Mouse (Mus musculus): Measurements from ENCODE around the gene Scfd1. TPM values are rescaled to one million over a fixed set of nuclear protein-coding genes. Genes with fewer than 3 reads are reported as not detected.
A peak's percentile ranks its signal among the peaks of the same experiment; 100 is the strongest.

The Scfd1 gene
- 64.1 and 68.2 TPM in 2 replicates for polyA plus RNA-seq (2016; fragmentation: Nextera tagmentation; extraction: Ambion mirVana)

DNA sequence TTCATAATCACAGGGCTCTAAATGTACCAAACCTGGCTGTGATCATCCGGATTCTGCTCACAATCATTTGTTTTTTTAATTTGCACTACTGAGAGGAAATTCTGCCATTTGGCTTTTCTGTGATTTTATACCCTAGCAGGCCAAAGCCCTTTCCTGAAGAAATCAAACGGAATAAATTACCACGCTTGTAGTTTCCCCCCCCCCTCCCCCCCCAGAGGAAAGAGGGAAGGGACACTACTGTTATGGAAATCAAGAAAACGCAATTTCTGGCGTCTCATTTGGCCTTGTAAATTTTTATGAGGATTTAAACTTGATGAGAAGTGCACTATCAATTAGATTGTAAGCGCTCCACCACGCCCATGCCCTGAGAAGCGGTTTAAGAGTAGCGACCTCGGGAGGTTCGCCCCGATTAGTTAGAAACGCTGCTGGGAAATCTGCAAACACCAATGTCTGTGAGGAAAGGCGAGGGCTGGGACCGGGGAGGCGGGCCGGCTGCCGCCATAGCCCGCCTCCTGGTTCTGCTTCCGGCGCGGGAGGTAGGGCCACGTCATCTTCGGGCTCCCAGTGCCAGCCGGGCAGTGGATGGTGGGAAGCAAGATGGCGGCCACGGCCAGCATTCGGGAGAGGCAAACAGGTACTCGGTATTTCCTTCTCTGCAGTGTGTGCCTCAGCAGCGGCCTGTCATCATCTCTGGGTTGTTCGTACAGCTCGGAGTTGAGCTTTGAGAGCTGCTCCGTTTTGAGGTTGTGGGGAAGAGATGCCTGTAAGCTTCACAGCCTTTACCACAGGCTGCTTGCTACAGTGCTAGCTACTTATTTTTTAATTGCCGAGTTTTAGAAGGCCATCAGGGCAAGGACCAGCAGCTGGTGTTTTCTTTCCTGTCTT is at the start of gene Scfd1:
Scfd1 (plus strand) TSS at position 508 of the 885 bp plus-strand sequence.
- H3K9ac ChIP-seq = peak within 1 kb of the TSS; percentile 68
- H3K4me2 ChIP-seq = peak within 1 kb of the TSS; percentile 59
- WGBS = 2% methylated on average over 34 of the region's 34 CpGs
- H3K27me3 ChIP-seq = no peaks in the 10 kb centered on the region
- ATAC-seq (ENCODE audit: low FRiP score) = peak; percentile 100
- H3K9me3 ChIP-seq = no peaks in the 10 kb centered on the region
- peak within 1 kb of the TSS; percentile 68 for H3K4me3 ChIP-seq (replicated peaks)
- no peaks in the 10 kb centered on the region; the same call in 1 of the 2 replicates for H3K4me1 ChIP-seq
- peak within 1 kb of the TSS; percentile 86 for H3K27ac ChIP-seq
- H3K36me3 ChIP-seq (replicated peaks) = peaks cover 22% of the 10 kb centered on the region

DNA sequence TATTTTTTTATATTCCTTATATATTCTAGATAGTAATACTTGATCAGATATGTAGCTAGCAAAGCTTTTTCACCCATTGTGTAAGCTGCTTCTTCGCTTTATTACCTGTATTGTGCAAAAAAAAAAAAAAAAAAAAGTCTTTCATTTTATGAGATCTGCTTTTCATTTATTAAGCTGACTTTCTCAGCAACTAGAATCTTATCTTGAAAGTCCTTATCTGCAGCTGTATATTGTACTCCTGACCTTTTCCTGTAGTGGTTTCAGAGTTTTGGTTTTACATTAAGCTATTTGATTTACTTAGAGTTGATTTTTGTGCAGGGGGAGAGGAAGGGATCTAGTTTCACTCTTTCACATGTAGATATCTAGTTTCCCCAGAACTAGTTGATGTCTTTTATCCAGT is 40.3 kb upstream of the Scfd1 start:
- Histone ChIP-seq H3K36me3 (replicated peaks) (no peaks in the 10 kb centered on the region), H3K4me1 (no peaks in the 10 kb centered on the region), H3K9ac (no peak overlapping the region), H3K4me2 (no peak overlapping the region), H3K9me3 (no peaks in the 10 kb centered on the region), H3K4me3 (replicated peaks) (no peak overlapping the region), H3K27ac (no peak overlapping the region), H3K27me3 (no peaks in the 10 kb centered on the region)
- WGBS = 86% methylated on average over 1 of the region's 1 CpGs
- no peak for ATAC-seq (ENCODE audit: low FRiP score)

DNA sequence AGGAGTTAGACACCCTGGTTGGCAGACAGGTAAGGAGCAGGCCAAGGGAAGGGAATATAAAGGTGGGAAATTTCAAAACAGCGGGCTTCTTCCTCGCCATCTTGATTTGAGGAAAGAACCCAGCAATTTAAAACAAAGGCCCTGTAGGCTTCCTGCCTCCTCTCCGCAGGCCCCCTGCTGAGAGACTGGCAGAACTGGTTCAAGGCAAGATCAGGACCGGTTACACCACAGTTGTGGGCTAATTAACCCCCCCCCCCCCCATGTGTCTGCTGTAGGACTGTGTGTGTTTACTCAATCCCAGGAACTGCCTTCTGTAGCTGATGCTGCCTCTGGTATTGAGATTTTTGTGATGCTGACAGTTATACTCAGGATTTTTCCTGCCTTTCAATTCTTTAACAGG is 31.2 kb upstream of the Scfd1 start:
- H3K9me3 ChIP-seq = no peaks in the 10 kb centered on the region
- H3K27me3 ChIP-seq = no peaks in the 10 kb centered on the region
- no peak overlapping the region for H3K4me3 ChIP-seq (replicated peaks)
- H3K27ac ChIP-seq = no peak overlapping the region
- peaks cover 21% of the 10 kb centered on the region for H3K4me1 ChIP-seq
- no peaks in the 10 kb centered on the region for H3K36me3 ChIP-seq (replicated peaks)
- WGBS = 30% methylated on average over 4 of the region's 4 CpGs
- H3K9ac ChIP-seq = no peak overlapping the region
- H3K4me2 ChIP-seq = no peak overlapping the region
- ATAC-seq (ENCODE audit: low FRiP score) = no peak

DNA sequence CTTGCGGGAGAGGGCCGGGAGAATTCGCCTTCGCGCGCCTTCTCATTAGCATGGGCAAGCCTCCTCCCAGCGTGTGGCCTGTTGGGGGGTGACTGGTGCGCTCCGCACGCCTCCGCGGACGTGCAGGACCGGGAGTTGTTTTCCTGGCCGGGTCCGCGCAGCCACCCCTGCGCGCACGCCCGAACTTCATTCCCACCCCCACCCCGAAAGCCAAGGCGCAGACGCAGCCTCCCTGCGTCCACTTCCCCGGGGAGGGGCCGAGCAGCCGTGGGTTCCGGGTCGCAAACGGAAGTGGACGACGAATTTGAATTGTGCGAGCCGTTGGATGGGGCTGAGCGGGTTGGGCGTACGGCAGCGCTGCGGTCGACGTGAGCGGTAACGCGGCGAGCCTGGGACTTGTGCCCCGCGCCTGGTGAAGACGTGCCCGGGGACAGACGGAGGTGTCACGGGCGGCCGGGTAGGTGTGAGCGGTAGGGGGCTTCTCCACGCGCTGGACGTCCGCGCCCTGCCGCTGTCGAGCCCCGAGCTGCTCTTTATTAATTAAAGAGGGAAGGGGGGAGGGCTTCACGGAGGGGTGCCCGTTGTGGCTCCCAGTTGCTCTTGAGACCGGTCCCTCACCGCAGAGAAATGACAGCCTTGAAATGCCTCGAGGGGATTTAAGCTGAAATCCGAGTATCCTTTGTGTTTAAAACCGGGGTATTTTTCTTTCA is 29.2 kb upstream of the Scfd1 start, which contains the start of gene G2e3:
G2e3 (plus strand) TSS at position 74 of the 710 bp plus-strand sequence.
- peak within 1 kb of the TSS; percentile 82 for H3K9ac ChIP-seq
- peak; percentile 94 for ATAC-seq (ENCODE audit: low FRiP score)
- H3K36me3 ChIP-seq (replicated peaks) = peaks cover 13% of the 10 kb centered on the region
- H3K9me3 ChIP-seq = no peaks in the 10 kb centered on the region
- WGBS = under 1% methylated on average over 70 of the region's 70 CpGs
- H3K27me3 ChIP-seq = no peaks in the 10 kb centered on the region
- peak within 1 kb of the TSS; percentile 78 for H3K4me3 ChIP-seq (replicated peaks)
- peak within 1 kb of the TSS; percentile 61 for H3K4me2 ChIP-seq
- H3K27ac ChIP-seq = peak within 1 kb of the TSS; percentile 99
- peaks cover 21% of the 10 kb centered on the region for H3K4me1 ChIP-seq

DNA sequence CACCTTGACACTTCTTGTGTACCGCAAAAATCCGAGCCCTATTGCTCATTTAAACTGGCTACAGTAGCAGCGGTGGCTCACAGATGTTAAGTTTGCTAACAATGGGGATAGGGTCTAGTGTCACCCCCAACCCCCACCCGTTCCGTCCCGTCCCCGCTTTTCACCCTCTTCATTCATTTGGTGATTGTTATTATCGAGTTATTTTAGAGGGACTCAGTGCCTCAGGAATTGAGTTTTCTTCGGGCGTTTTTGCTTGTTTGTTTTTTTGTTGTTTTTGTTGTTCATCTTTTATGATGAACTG is 28.7 kb upstream of the Scfd1 start:
- Histone ChIP-seq H3K4me3 (replicated peaks) (peak overlapping the region; percentile 78), H3K27ac (peak overlapping the region; percentile 99), H3K27me3 (no peaks in the 10 kb centered on the region), H3K9me3 (no peaks in the 10 kb centered on the region), H3K4me1 (peaks cover 21% of the 10 kb centered on the region), H3K9ac (peak overlapping the region; percentile 82), H3K4me2 (peak overlapping the region; percentile 61), H3K36me3 (replicated peaks) (peaks cover 18% of the 10 kb centered on the region)
- peak; percentile 42 for ATAC-seq (ENCODE audit: low FRiP score)
- WGBS = under 1% methylated on average over 10 of the region's 10 CpGs

DNA sequence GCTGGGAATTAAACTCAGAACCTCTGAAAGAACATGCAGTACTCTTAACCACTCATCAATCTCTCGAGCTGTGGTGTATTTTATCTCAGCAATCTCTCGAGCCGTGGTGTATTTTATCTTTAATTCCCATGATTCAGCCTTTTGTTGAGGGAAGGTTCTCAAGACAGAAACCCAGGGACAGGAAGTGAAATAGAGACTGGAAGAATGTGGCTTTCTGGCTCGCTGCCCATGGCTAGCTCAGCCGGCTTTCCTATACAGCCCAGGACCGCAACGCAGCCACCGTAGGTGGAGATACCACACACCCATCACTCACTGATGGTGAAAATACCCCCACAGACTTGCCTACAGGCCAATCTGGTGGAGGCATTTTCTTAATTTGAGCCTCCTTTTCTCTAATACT is 22.0 kb upstream of the Scfd1 start:
- Histone ChIP-seq H3K4me2 (no peak overlapping the region), H3K9me3 (no peaks in the 10 kb centered on the region), H3K36me3 (replicated peaks) (peaks cover 73% of the 10 kb centered on the region), H3K27ac (no peak overlapping the region), H3K4me1 (peaks cover 8% of the 10 kb centered on the region), H3K9ac (no peak overlapping the region), H3K4me3 (replicated peaks) (no peak overlapping the region), H3K27me3 (no peaks in the 10 kb centered on the region)
- ATAC-seq (ENCODE audit: low FRiP score) = no peak
- WGBS = 90% methylated on average over 8 of the region's 8 CpGs

DNA sequence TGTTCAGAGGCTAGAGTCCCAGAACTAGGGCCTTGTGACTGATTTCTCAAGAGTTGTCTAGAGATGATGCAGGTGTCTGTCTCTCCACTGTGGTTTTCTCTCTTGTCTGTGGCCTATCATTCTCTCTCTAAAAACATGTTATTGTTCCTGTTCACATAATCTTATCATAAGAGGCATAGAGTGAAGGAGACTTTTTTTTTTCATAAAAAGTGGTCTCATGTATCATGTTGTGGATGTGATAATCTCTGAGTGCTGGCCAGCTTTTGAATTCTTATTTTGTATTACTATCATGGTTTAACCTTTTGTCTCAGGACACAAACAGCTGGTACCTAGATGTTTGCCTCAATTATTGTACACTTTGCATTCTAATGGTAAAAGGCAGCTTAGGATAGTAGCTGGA is 16.0 kb upstream of the Scfd1 start:
- Histone ChIP-seq H3K27ac (no peak overlapping the region), H3K36me3 (replicated peaks) (peaks cover 77% of the 10 kb centered on the region), H3K4me1 (no peaks in the 10 kb centered on the region), H3K27me3 (no peaks in the 10 kb centered on the region), H3K9ac (no peak overlapping the region), H3K4me3 (replicated peaks) (no peak overlapping the region), H3K9me3 (no peaks in the 10 kb centered on the region), H3K4me2 (no peak overlapping the region)
- ATAC-seq (ENCODE audit: low FRiP score) = no peak

DNA sequence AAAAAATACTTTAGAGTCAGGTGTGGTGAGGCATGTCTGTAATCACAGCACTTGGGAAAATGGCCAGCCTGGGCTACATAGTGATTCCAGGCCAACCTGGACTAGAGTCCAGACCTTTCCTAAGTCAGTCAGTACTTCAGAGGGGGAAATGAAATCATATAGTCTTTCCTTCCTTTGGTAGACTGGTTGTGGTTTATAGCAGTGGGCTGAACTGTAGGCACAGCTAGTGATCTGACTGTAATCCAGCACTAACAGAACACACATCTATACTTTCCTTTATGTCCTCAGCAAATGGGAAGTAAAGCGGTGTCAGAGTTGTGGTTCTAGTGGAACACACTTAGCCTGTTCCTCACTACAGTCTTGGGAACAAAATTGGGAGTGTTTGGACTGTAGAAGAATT is 14.4 kb upstream of the Scfd1 start:
- no peak overlapping the region for H3K4me2 ChIP-seq
- H3K9me3 ChIP-seq = no peaks in the 10 kb centered on the region
- WGBS = 96% methylated on average over 1 of the region's 1 CpGs
- H3K27ac ChIP-seq = no peak overlapping the region
- no peak overlapping the region for H3K9ac ChIP-seq
- ATAC-seq (ENCODE audit: low FRiP score) = no peak
- no peaks in the 10 kb centered on the region for H3K27me3 ChIP-seq
- H3K4me1 ChIP-seq = no peaks in the 10 kb centered on the region
- H3K4me3 ChIP-seq (replicated peaks) = no peak overlapping the region
- H3K36me3 ChIP-seq (replicated peaks) = peaks cover 77% of the 10 kb centered on the region

DNA sequence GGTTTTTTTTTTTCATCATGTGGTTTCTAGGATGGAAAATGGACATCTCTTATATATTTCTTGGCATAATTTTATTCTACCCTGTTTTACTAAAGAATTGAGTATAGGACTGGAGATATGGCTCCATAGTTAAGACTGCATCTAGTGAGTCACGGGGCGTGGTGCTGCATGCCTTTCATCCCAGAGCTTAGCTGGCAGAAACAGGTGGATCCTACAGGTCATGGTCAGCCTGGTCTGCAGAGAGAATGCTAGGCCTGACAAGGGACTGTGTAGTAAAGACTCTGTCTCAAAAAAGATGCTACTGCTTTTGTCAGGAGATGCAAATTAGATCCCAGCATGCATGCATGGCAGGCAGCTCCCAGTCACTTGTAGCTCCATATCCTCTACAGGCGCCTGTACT is 8.8 kb upstream of the Scfd1 start:
- no peak overlapping the region for H3K4me2 ChIP-seq
- 96% methylated on average over 3 of the region's 3 CpGs for WGBS
- peaks cover 61% of the 10 kb centered on the region for H3K36me3 ChIP-seq (replicated peaks)

DNA sequence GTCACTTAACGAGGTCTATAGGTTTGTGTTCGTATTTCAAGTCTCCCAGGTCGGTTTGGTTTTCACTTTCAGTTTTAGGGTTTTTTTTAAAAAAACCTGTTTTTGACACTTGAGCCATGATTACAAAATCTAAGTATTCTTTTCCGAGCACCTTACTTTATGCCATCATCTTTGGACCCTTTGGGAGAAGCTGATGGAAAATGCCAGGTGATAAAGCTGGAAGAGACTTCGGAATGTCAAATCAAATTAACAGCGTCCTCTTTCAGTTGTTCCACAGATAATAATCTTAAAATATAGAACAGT is 529 bp downstream of the Scfd1 start:
- peak overlapping the region; percentile 68 for H3K4me3 ChIP-seq (replicated peaks)
- no peaks in the 10 kb centered on the region; the same call in 1 of the 2 replicates for H3K4me1 ChIP-seq
- peak overlapping the region; percentile 86; the same call in 1 of the 2 replicates for H3K27ac ChIP-seq
- WGBS = 23% methylated on average over 6 of the region's 6 CpGs
- ATAC-seq (ENCODE audit: low FRiP score) = no peak
- peak overlapping the region; percentile 68 for H3K9ac ChIP-seq
- H3K4me2 ChIP-seq = peak overlapping the region; percentile 59
- H3K9me3 ChIP-seq = no peaks in the 10 kb centered on the region
- H3K27me3 ChIP-seq = no peaks in the 10 kb centered on the region
- H3K36me3 ChIP-seq (replicated peaks) = peaks cover 20% of the 10 kb centered on the region

More for the DNA sequence above, 8.8 kb upstream of the Scfd1 start:
- Histone ChIP-seq H3K9ac (no peak overlapping the region), H3K27me3 (no peaks in the 10 kb centered on the region), H3K4me1 (no peaks in the 10 kb centered on the region), H3K4me3 (replicated peaks) (no peak overlapping the region), H3K9me3 (no peaks in the 10 kb centered on the region), H3K27ac (no peak overlapping the region)
- no peak for ATAC-seq (ENCODE audit: low FRiP score)

DNA sequence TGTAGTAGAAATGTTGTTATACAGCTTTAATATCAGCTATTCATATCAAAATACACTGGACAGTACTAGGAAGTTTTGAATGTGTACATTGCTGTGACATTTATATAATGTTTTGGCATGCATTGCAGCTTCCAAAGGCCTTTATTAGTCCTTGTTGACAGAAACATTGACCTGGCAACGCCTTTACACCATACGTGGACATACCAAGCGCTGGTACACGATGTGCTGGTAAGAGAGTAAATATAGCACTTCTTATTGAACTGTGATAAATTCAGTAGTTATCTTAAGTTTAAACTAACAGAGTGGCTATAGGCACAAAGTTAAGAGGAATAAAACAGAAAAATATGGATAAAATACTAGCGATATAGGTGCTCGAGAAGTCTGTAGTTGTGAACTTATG is 22.6 kb downstream of the Scfd1 start:
- H3K4me2 ChIP-seq = no peak overlapping the region
- H3K4me3 ChIP-seq (replicated peaks) = no peak overlapping the region
- no peak for ATAC-seq (ENCODE audit: low FRiP score)
- no peaks in the 10 kb centered on the region for H3K4me1 ChIP-seq
- no peak overlapping the region for H3K27ac ChIP-seq
- H3K9me3 ChIP-seq = no peaks in the 10 kb centered on the region
- WGBS = 95% methylated on average over 6 of the region's 6 CpGs
- no peaks in the 10 kb centered on the region for H3K27me3 ChIP-seq
- peaks cover 40% of the 10 kb centered on the region for H3K36me3 ChIP-seq (replicated peaks)
- no peak overlapping the region for H3K9ac ChIP-seq

DNA sequence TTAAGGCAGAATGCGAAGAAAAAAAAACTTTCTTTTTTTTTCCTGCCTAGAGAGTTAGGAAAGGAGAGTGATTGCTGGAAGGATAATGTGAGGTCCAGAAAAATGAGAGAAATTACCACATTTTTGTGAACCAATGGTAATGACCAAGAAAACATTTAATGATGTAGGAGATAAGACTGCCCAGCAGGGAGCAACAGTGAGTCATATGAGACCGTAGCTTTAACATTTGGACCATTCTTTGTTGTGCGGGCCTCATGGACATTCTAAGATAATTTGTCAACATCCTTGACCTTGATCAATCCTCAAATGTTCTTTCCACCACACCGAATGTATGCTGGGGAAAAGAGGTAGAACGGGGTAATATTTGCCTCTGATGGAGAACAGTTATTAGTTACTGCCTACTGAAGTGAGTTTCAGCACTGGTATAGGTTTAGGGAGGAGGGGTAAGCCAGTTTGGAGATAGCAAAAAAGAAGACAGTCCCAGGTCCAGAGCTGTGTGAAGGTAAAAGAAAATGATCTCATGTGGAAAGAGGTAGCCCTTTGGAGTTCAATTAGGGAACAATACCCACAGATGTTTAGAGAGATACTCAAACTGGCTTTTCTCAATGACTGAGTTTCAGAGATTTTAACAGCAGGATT is 24.9 kb downstream of the Scfd1 start:
- Histone ChIP-seq H3K9ac (no peak overlapping the region), H3K4me1 (no peaks in the 10 kb centered on the region), H3K27ac (no peak overlapping the region), H3K9me3 (no peaks in the 10 kb centered on the region), H3K4me3 (replicated peaks) (no peak overlapping the region), H3K4me2 (no peak overlapping the region), H3K27me3 (no peaks in the 10 kb centered on the region), H3K36me3 (replicated peaks) (peaks cover 32% of the 10 kb centered on the region)
- peak; percentile 60; the same call in 1 of the 2 replicates for ATAC-seq (ENCODE audit: low FRiP score)
- 82% methylated on average over 5 of the region's 5 CpGs for WGBS
